Mouse (Mus musculus) monocyte, adult 5-6 weeks (primary cell): ENCODE measurements at regions not wholly inside any gene's neighbourhood (a gene's known extent, or its start where the extent isn't known, plus 50 kb on each side); places are given as distances from the start of the nearest gene placed in this dataset.
"Not testable (repeated sequence)": the region's sequence is repeated elsewhere in the genome, so short reads cannot be mapped to it uniquely, and the experiment has no call there.

Experiments used
- ATAC-seq: fragments of 153-309, 156-312 bp; replicated peaks from 2 replicates; pipeline ENCODE4 v1.8.0; 2017; ENCODE audit warnings: mild to moderate bottlenecking; ENCODE audit not compliant: low TSS enrichment, insufficient number of reproducible peaks, severe bottlenecking, poor library complexity, low FRiP score

- ATAC-seq, result not testable (repeated sequence)
Observed at GRCm38 (mm10) chr12:119102106-119102505, 135.9 kb upstream of the Abcb5 start.

DNA sequence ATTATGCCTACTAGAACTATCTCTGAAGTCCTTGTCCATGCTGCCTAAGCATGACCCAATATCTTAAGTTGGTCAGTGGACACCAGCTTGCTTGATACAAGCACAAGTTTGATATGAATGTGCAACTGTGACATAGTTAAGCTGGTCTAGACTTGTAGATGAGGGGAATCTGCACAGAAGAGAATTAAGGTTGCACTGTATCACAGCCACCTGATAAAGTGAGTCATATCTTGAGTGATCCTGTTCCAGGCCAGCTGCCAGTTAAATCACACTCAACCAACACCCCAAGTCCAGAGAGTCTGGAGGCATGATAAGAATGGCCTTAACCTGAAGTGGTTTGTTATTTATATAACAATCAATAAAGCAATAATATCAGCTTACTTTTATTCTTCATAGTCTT lies 133.5 kb upstream of the Abcb5 start:
- ATAC-seq, result no peak

GRCm38 (mm10) chr12:119097814-119098213 lies 131.6 kb upstream of the Abcb5 start:
- ATAC-seq, result no peak

GRCm38 (mm10) chr12:119094314-119094713 lies 128.1 kb upstream of the Abcb5 start:
- no peak for ATAC-seq

DNA sequence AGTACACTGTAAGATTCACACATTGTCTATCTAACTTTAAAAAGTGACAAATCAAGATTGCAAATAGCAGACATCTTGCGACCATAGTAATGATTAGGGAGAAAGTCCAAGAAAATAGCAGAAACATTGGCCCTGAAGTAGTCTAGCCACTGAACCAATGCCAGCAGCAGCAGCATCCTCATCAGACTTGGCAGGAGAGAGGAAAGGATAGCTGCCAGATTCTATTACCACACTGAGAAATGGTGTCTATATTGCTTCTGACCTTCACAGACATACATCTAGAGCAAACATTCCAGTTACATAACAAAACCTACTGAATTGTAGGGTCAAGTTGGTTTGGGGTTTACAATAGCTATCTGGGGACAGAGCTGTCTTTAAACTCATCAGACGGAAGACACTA lies 127.2 kb upstream of the Abcb5 start:
- ATAC-seq, result no peak

GRCm38 (mm10) chr12:119089292-119089691 lies 123.1 kb upstream of the Abcb5 start:
- no peak for ATAC-seq

GRCm38 (mm10) chr12:119088666-119089065 lies 122.4 kb upstream of the Abcb5 start:
- ATAC-seq, result no peak

DNA sequence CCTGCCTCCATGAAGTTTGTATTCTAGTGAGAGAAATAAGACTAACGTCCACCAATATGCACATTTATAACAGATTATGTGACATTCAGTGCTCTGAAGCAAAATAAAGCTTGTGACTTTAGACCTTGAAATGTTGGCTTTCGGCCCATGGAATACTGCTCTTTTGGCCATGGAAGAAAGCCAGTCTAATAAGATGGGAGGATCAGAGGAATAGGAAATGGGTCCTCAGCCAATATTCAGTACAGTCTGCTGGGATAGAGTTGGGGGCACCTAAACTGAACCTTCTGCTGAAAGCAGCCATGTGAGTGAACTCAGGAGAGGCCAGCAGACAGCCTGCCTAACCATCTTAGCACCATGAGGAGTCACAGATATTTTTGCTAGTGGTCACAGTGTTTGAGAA lies 118.6 kb upstream of the Abcb5 start:
- ATAC-seq, result no peak

DNA sequence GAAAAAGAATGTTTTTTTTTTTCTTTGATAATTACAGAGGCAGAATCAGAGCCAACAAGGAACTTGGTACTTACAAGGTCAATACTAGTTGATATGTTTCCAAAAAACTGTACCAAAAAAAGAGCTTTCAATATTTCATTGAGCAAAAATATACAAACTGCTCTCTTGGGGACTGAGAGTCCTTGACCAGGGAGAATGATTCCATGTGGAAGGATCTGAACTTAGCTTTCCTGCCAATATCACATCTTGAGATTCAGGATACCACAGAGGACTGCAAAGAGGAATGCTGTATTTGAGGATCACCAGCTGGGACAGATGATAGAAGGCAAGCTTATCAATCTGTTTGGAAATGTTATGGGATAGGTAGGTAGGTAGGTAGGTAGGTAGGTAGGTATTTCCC lies 116.6 kb upstream of the Abcb5 start:
- ATAC-seq, result no peak

GRCm38 (mm10) chr12:119075825-119076224 lies 109.6 kb upstream of the Abcb5 start:
- ATAC-seq, result no peak

- ATAC-seq, result no peak
Observed at GRCm38 (mm10) chr12:119074742-119075478, 108.7 kb upstream of the Abcb5 start.

- ATAC-seq, result no peak
Observed at GRCm38 (mm10) chr12:119074147-119074546, 107.9 kb upstream of the Abcb5 start.

GRCm38 (mm10) chr12:119070963-119071362 lies 104.7 kb upstream of the Abcb5 start:
- no peak for ATAC-seq

DNA sequence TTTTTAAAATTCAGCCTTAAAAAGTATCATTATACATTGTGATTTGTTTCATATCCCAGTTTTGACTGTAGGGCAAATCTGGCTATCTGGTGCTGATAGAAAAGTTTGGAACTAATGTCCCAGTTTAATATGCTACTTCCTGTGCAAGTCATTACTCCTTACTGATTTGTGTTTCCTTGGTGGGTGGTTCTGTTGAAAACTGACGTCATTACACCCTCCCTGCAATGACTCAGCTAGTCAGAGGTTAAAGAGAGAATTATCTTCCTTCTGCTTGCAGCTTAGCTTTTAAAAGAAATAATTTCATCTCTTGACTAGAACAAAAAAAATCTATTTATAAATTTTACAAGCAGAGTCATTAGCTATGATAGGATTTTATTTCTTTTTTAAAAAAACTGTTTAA lies 104.2 kb upstream of the Abcb5 start:
- no peak for ATAC-seq

GRCm38 (mm10) chr12:119069747-119070146 lies 103.5 kb upstream of the Abcb5 start:
- no peak for ATAC-seq

DNA sequence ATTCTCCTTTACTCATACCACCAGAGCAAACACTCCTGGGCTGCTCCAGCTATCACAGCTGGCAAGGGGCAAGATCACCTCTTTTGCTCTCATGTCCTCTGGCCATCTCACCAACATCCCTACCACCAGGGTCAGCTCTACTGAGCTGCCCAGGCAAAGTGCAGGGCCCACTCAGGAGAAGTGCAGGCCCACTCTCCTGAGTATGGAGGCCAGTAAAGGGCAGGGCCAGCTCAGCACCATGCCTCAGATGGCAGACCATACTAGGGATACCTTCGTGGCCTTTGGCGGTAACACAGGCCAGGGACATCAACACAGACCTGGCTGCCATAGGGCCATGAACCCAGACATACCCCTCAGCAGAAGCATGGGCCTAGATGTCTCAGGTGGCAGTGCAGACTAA lies 101.9 kb upstream of the Abcb5 start:
- 0 out of 2 replicates have a peak, but pooled peaks have one; percentile 43 for ATAC-seq

GRCm38 (mm10) chr12:119062931-119063330 lies 96.7 kb upstream of the Abcb5 start:
- ATAC-seq, result no peak

- no peak for ATAC-seq
Observed at GRCm38 (mm10) chr12:119062490-119062889, 96.3 kb upstream of the Abcb5 start.

GRCm38 (mm10) chr12:119054560-119054959 lies 88.3 kb upstream of the Abcb5 start:
- ATAC-seq, result no peak

DNA sequence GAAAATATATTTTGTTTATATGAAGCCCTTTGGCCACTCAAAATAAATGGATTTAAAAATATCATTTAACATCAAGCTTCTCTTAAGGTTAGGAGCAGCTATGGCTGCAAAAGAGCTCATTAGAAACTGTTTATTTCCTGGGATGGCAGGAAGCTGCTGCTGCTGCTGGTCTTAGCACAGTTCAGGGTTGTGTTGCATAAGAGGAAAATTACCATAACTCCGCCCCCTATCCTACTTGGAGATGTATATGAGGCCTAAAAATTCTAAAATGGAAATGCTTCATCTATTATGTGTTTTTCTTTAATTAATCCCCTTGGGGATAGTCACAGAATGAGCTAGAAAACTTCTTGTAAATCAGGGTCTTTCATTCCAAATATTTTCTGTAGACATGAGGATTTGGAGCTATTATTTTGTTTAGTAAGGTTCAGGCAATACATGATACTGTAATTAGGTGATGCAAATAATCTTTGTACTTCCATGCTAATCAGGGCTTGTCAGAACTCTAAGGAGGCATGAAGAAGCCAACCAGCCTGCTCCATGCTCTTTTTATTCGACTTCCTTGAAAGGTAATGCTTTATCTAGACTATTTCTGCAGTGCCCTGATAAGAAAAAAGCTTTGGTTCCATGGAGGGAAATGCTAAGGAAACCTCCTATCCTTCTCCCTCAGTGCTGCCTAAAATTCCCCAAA lies 85.6 kb upstream of the Abcb5 start:
- ATAC-seq, result no peak
